ENCODE assay signal across 24 mouse cellular contexts in the genomic region with DNA sequence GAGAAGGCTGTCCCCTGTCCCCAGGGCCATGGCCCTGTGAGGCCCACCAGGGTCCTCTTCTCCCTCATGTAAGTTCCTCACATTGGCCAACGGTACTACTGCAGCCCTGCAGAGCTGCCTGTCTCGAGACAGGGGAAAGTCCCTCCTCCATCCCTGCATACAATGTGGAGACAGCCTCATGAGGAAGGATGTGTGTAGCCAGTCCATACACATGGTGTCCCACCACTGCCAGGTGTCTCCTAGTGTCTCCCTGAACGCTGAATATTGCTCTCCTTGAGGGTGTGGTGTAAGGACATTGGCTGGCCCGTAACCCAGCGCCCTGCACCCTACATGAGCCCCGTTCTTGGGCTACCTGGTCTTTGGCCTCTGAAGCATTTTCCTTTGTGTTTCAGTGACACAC. TPM values are rescaled to one million over a fixed set of nuclear protein-coding genes. Genes with fewer than 3 reads are reported as not detected.
"Had no signal": no experiment of that assay in that cellular context is flagged by ENCODE, and none has a peak within 500 bp of the region (broad histone marks: within the 10 kb centered on the region; RNA-seq: fewer than 3 reads in every experiment).

No protein-coding gene starts in this region.

- H3K9me3 ChIP-seq: liver, embryonic 15.5 days; lung, embryonic 15.5 days; midbrain, embryonic 12.5 days; neural tube, embryonic 13.5 days; neural tube, embryonic 15.5 days had no signal

- H3K27me3 ChIP-seq: liver, embryonic 15.5 days; lung, embryonic 15.5 days; midbrain, embryonic 12.5 days; neural tube, embryonic 13.5 days; neural tube, embryonic 15.5 days had no signal

- H3K4me2 ChIP-seq: liver, embryonic 15.5 days; lung, embryonic 15.5 days; midbrain, embryonic 12.5 days; neural tube, embryonic 13.5 days; neural tube, embryonic 15.5 days had no signal

- ATAC-seq: liver, postnatal 0 days; lung, postnatal 0 days; midbrain, embryonic 16.5 days had no signal

- H3K27ac ChIP-seq: liver, embryonic 15.5 days; lung, embryonic 15.5 days; macrophage; midbrain, embryonic 10.5 days; midbrain, embryonic 12.5 days; neural tube, embryonic 13.5 days; neural tube, embryonic 15.5 days had no signal

- DNase-seq: liver, postnatal 0 days; lung, adult 2 months; lung, postnatal 14 days; lung, postnatal 36 days; midbrain, embryonic 14.5 days; retina, postnatal 1 day; right cerebral cortex, adult 18-20 months; right cerebral cortex, postnatal 25 days; right cerebral cortex, postnatal 4 days; spleen, adult 18-20 months; thymus, adult 2 months had no signal

- H3K36me3 ChIP-seq: liver, embryonic 15.5 days; lung, embryonic 15.5 days; midbrain, embryonic 12.5 days; neural tube, embryonic 13.5 days; neural tube, embryonic 15.5 days had no signal

- H3K4me1 ChIP-seq: liver, embryonic 15.5 days; lung, embryonic 15.5 days; midbrain, embryonic 10.5 days; midbrain, embryonic 12.5 days; neural tube, embryonic 13.5 days; neural tube, embryonic 15.5 days had no signal

- H3K4me3 ChIP-seq: liver, embryonic 15.5 days; lung, embryonic 15.5 days; midbrain, embryonic 10.5 days; midbrain, embryonic 12.5 days; myocyte; neural tube, embryonic 13.5 days; neural tube, embryonic 15.5 days had no signal

- H3K9ac ChIP-seq: liver, embryonic 15.5 days; liver, postnatal 0 days; lung, embryonic 15.5 days; midbrain, embryonic 12.5 days; neural tube, embryonic 13.5 days; neural tube, embryonic 15.5 days had no signal

RNA-seq across cellular contexts. Expression of gene Cfap74, which starts 17.3 kb away (rescaled TPM):
- total RNA-seq: megakaryocyte-erythroid progenitor cell, adult 5-6 weeks had no signal

RNA-seq across cellular contexts. Expression of gene Gabrd, which starts 28.4 kb away (rescaled TPM):
- polyA plus RNA-seq: liver, embryonic 15.5 days; midbrain, embryonic 10.5 days; midbrain, embryonic 12.5 days; midbrain, embryonic 14.5 days; neural tube, embryonic 11.5 days; stomach, embryonic 14.5 days had no signal

RNA-seq across cellular contexts. Expression of gene Tmem52, which starts 42.6 kb away (rescaled TPM):
- total RNA-seq: megakaryocyte-erythroid progenitor cell, adult 5-6 weeks had no signal
- polyA plus RNA-seq: macrophage; midbrain, embryonic 16.5 days; myocyte; neural tube, embryonic 11.5 days; neural tube, embryonic 13.5 days; stomach, embryonic 14.5 days had no signal
